Mouse (Mus musculus) MEL (cell line): ENCODE data around the gene Ranbp1. TPM values are rescaled to one million over a fixed set of nuclear protein-coding genes. Genes with fewer than 3 reads are reported as not detected.

ENCODE experiments used
- DNase-seq: peaks from one replicate; pipeline ENCODE4 v3.0.0; 2011; ENCODE audit warnings: low read depth, low spot score
- H3K27ac ChIP-seq: 2 replicates; pipeline ENCODE4 v1.5.1; 2012; ENCODE audit warnings: low read depth, mild to moderate bottlenecking, control low read depth, low read length, moderate library complexity; ENCODE audit not compliant: control insufficient read depth
- H3K27me3 ChIP-seq, 2 experiments: fragments of 150-350 bp in 1 of 2; sonication (generic) in 1 of 2; 2 replicates each; pipeline ENCODE4 v1.6.1; 2012; ENCODE audit warnings: low read length in 2 of 2, mild to moderate bottlenecking in 2 of 2, improper control_type of control experiment in 1 of 2, moderate library complexity in 1 of 2; ENCODE audit not compliant: insufficient read depth in 2 of 2, control insufficient read depth in 1 of 2
- H3K36me3 ChIP-seq, 2 experiments: 2 replicates each; pipeline ENCODE4 v1.6.1; 2012 to 2014; ENCODE audit warnings: low read length in 2 of 2, improper control_type of control experiment in 1 of 2, inconsistent platforms in 1 of 2, mild to moderate bottlenecking in 1 of 2; ENCODE audit not compliant: insufficient read depth in 2 of 2, control insufficient read depth in 1 of 2
- H3K4me1 ChIP-seq, 2 experiments: fragments of 150-350 bp in 1 of 2; sonication (generic) in 1 of 2; 2 replicates each; pipeline ENCODE4 v1.6.1; 2012; ENCODE audit warnings: low read length in 2 of 2, improper control_type of control experiment in 1 of 2, mild to moderate bottlenecking in 1 of 2; ENCODE audit not compliant: insufficient read depth in 2 of 2, control insufficient read depth in 1 of 2
- H3K4me3 ChIP-seq, 2 experiments: fragments of 150-350 bp in 1 of 2; sonication (generic) in 1 of 2; 2 replicates each; pipeline ENCODE4 v1.5.1; 2012; ENCODE audit warnings: low read depth in 2 of 2, low read length in 2 of 2, mild to moderate bottlenecking in 2 of 2, moderate library complexity in 2 of 2, control low read depth in 1 of 2, improper control_type of control experiment in 1 of 2; ENCODE audit not compliant: control insufficient read depth in 1 of 2, insufficient read depth in 1 of 2
- H3K79me2 ChIP-seq: 2 replicates; pipeline ENCODE4 v1.6.1; 2012; ENCODE audit warnings: mild to moderate bottlenecking, low read length, moderate library complexity; ENCODE audit not compliant: control insufficient read depth, poor library complexity, insufficient read depth
- H3K9ac ChIP-seq: 2 replicates; pipeline ENCODE4 v1.6.1; 2012; ENCODE audit warnings: low read depth, mild to moderate bottlenecking, control low read depth, low read length, moderate library complexity; ENCODE audit not compliant: control insufficient read depth, poor library complexity, severe bottlenecking
- H3K9me3 ChIP-seq: fragments of 150-350 bp; sonication (generic); replicated peaks from 2 replicates; pipeline ENCODE4 v1.6.1; 2012; ENCODE audit warnings: mild to moderate bottlenecking, low read length, improper control_type of control experiment, moderate library complexity; ENCODE audit not compliant: insufficient read depth
- BHLHE40 ChIP-seq: IDR thresholded peaks from 2 replicates; pipeline ENCODE4 v1.6.1; 2012; ENCODE audit warnings: low read depth, mild to moderate bottlenecking, inconsistent platforms, low read length, improper control_type of control experiment, borderline replicate concordance
- CHD1 ChIP-seq: IDR thresholded peaks from 2 replicates; pipeline ENCODE4 v1.6.1; 2012; ENCODE audit warnings: low read depth, mild to moderate bottlenecking, inconsistent platforms, low read length, improper control_type of control experiment
- CHD2 ChIP-seq: IDR thresholded peaks from 2 replicates; pipeline ENCODE4 v1.6.1; 2011; ENCODE audit warnings: low read length, improper control_type of control experiment
- CTCF ChIP-seq, 3 experiments: IDR thresholded peaks in 2 of 3; conservative IDR thresholded peaks in 1 of 3; 2 replicates each; pipeline ENCODE4 v1.5.1; 2011 to 2012; ENCODE audit warnings: low read length in 3 of 3, low read depth in 2 of 3, mild to moderate bottlenecking in 2 of 3, improper control_type of control experiment in 1 of 3, inconsistent platforms in 1 of 3, mixed read lengths in 1 of 3, moderate library complexity in 1 of 3; ENCODE audit not compliant: control insufficient read depth in 1 of 3, insufficient read depth in 1 of 3, poor library complexity in 1 of 3, severe bottlenecking in 1 of 3
- E2F4 ChIP-seq: IDR thresholded peaks from 2 replicates; pipeline ENCODE4 v1.6.1; 2011; ENCODE audit warnings: low read depth, low read length, improper control_type of control experiment, borderline replicate concordance
- ELF1 ChIP-seq: IDR thresholded peaks from 2 replicates; pipeline ENCODE4 v1.6.1; 2014; ENCODE audit warnings: low read depth, mild to moderate bottlenecking, inconsistent platforms, low read length, improper control_type of control experiment, moderate library complexity
- ETS1 ChIP-seq: IDR thresholded peaks from 2 replicates; pipeline ENCODE4 v1.6.1; 2012; ENCODE audit warnings: low read depth, mild to moderate bottlenecking, inconsistent platforms, low read length, improper control_type of control experiment, moderate library complexity
- GABPA ChIP-seq: IDR thresholded peaks from 2 replicates; pipeline ENCODE4 v1.6.1; 2012; ENCODE audit warnings: low read depth, mild to moderate bottlenecking, inconsistent platforms, low read length, improper control_type of control experiment, moderate library complexity
- GATA1 ChIP-seq: IDR thresholded peaks from 2 replicates; pipeline ENCODE4 v1.6.1; 2011; ENCODE audit warnings: low read depth, low read length, improper control_type of control experiment
- HCFC1 ChIP-seq: IDR thresholded peaks from 2 replicates; pipeline ENCODE4 v1.6.1; 2012; ENCODE audit warnings: low read depth, mild to moderate bottlenecking, inconsistent platforms, low read length, improper control_type of control experiment, moderate library complexity
- JUND ChIP-seq: IDR thresholded peaks from 2 replicates; pipeline ENCODE4 v1.6.1; 2011; ENCODE audit warnings: low read depth, mild to moderate bottlenecking, improper control_type of control experiment, low read length
- KAT2A ChIP-seq: conservative IDR thresholded peaks from 2 replicates; pipeline ENCODE4 v1.6.1; 2012; ENCODE audit warnings: low read depth, low read length, improper control_type of control experiment, inconsistent platforms
- MAX ChIP-seq: IDR thresholded peaks from 2 replicates; pipeline ENCODE4 v1.6.1; 2011; ENCODE audit warnings: low read length, improper control_type of control experiment
- MAZ ChIP-seq: IDR thresholded peaks from 2 replicates; pipeline ENCODE4 v1.6.1; 2012; ENCODE audit warnings: low read depth, mild to moderate bottlenecking, inconsistent platforms, low read length, improper control_type of control experiment
- MEF2A ChIP-seq: IDR thresholded peaks from 2 replicates; pipeline ENCODE4 v1.6.1; 2014; ENCODE audit warnings: low read depth, mild to moderate bottlenecking, inconsistent platforms, low read length, improper control_type of control experiment; ENCODE audit not compliant: poor library complexity, insufficient replicate concordance, severe bottlenecking; ENCODE audit errors: extremely low read depth
- MXI1 ChIP-seq: IDR thresholded peaks from 2 replicates; pipeline ENCODE4 v1.6.1; 2011; ENCODE audit warnings: mild to moderate bottlenecking, low read depth, low read length, improper control_type of control experiment
- MYB ChIP-seq: IDR thresholded peaks from 2 replicates; pipeline ENCODE4 v1.6.1; 2011; ENCODE audit warnings: mild to moderate bottlenecking, low read depth, low read length, improper control_type of control experiment
- MYC ChIP-seq: IDR thresholded peaks from 2 replicates; pipeline ENCODE4 v1.6.1; 2011; ENCODE audit warnings: low read depth, mild to moderate bottlenecking, low read length, improper control_type of control experiment, moderate library complexity
- NELFE ChIP-seq: IDR thresholded peaks from 2 replicates; pipeline ENCODE4 v1.6.1; 2011; ENCODE audit warnings: low read depth, low read length, improper control_type of control experiment
- NRF1 ChIP-seq: IDR thresholded peaks from 2 replicates; pipeline ENCODE4 v1.6.1; 2014; ENCODE audit warnings: low read depth, mild to moderate bottlenecking, inconsistent platforms, low read length, improper control_type of control experiment, moderate library complexity; ENCODE audit not compliant: poor library complexity, insufficient read depth, severe bottlenecking
- POLR2A ChIP-seq, 2 experiments: IDR thresholded peaks; 2 replicates each; pipeline ENCODE4 v1.6.1; 2011 to 2012; ENCODE audit warnings: low read length in 2 of 2, mild to moderate bottlenecking in 2 of 2, control low read depth in 1 of 2, improper control_type of control experiment in 1 of 2, low read depth in 1 of 2, moderate library complexity in 1 of 2; ENCODE audit not compliant: control insufficient read depth in 1 of 2, insufficient read depth in 1 of 2, poor library complexity in 1 of 2
- POLR2AphosphoS2 ChIP-seq: IDR thresholded peaks from 2 replicates; pipeline ENCODE4 v1.6.1; 2011; ENCODE audit warnings: low read length, improper control_type of control experiment
- POLR2AphosphoS5 ChIP-seq: IDR thresholded peaks from 2 replicates; pipeline ENCODE4 v1.6.1; 2012; ENCODE audit warnings: low read depth, borderline replicate concordance, mild to moderate bottlenecking, inconsistent platforms, low read length, moderate library complexity, mixed read lengths
- RAD21 ChIP-seq: IDR thresholded peaks from 2 replicates; pipeline ENCODE4 v1.6.1; 2011; ENCODE audit warnings: mild to moderate bottlenecking, low read depth, low read length, improper control_type of control experiment
- RCOR1 ChIP-seq: IDR thresholded peaks from 2 replicates; pipeline ENCODE4 v1.6.1; 2012; ENCODE audit warnings: low read depth, mild to moderate bottlenecking, inconsistent platforms, low read length, improper control_type of control experiment
- SIN3A ChIP-seq: IDR thresholded peaks from 2 replicates; pipeline ENCODE4 v1.6.1; 2012; ENCODE audit warnings: low read length, improper control_type of control experiment, inconsistent platforms
- SMC3 ChIP-seq: IDR thresholded peaks from 2 replicates; pipeline ENCODE4 v1.6.1; 2011; ENCODE audit warnings: low read depth, low read length, improper control_type of control experiment
- TAL1 ChIP-seq: IDR thresholded peaks from 2 replicates; pipeline ENCODE4 v1.6.1; 2012; ENCODE audit warnings: mild to moderate bottlenecking, inconsistent platforms, low read length, moderate library complexity, mixed read lengths
- TCF12 ChIP-seq: IDR thresholded peaks from 2 replicates; pipeline ENCODE4 v1.6.1; 2014; ENCODE audit warnings: low read depth, mild to moderate bottlenecking, inconsistent platforms, low read length, improper control_type of control experiment, moderate library complexity
- UBTF ChIP-seq: IDR thresholded peaks from 2 replicates; pipeline ENCODE4 v1.6.1; 2012; ENCODE audit warnings: low read depth, mild to moderate bottlenecking, inconsistent platforms, low read length, improper control_type of control experiment, moderate library complexity, borderline replicate concordance; ENCODE audit not compliant: insufficient read depth
- USF1 ChIP-seq: IDR thresholded peaks from 2 replicates; pipeline ENCODE4 v1.6.1; 2014; ENCODE audit warnings: low read depth, mild to moderate bottlenecking, inconsistent platforms, low read length, improper control_type of control experiment, moderate library complexity
- USF2 ChIP-seq, 2 experiments: IDR thresholded peaks; 2 replicates each; pipeline ENCODE4 v1.6.1; 2011 to 2012; ENCODE audit warnings: improper control_type of control experiment in 2 of 2, low read length in 2 of 2, borderline replicate concordance in 1 of 2, inconsistent platforms in 1 of 2, low read depth in 1 of 2, mild to moderate bottlenecking in 1 of 2; ENCODE audit not compliant: insufficient read depth in 1 of 2
- ZC3H11A ChIP-seq: IDR thresholded peaks from 2 replicates; pipeline ENCODE4 v1.6.1; 2012; ENCODE audit warnings: low read depth, mild to moderate bottlenecking, inconsistent platforms, low read length, improper control_type of control experiment
- ZKSCAN1 ChIP-seq: IDR thresholded peaks from 2 replicates; pipeline ENCODE4 v1.6.1; 2012; ENCODE audit warnings: low read depth, mild to moderate bottlenecking, inconsistent platforms, low read length, improper control_type of control experiment, moderate library complexity
- ZMIZ1 ChIP-seq: IDR thresholded peaks from 2 replicates; pipeline ENCODE4 v1.6.1; 2012; ENCODE audit warnings: low read depth, mild to moderate bottlenecking, inconsistent platforms, low read length, improper control_type of control experiment, moderate library complexity
- ZNF384 ChIP-seq: IDR thresholded peaks from 2 replicates; pipeline ENCODE4 v1.6.1; 2012; ENCODE audit warnings: low read depth, mild to moderate bottlenecking, inconsistent platforms, low read length, improper control_type of control experiment
- polyA plus RNA-seq, 2 experiments: library from polyadenylated mRNA; stranded (reverse) in 1 of 2; unstranded in 1 of 2; fragments of >175 nt in 1 of 2; fragments of >200 nt in 1 of 2; gene quantifications; 2 replicates each; pipeline versions ENCODE4 v1.2.1 to v1.2.4; 2012; ENCODE audit warnings: low replicate concordance in 2 of 2, low read depth in 1 of 2; ENCODE audit not compliant: insufficient read length in 2 of 2, insufficient read depth in 1 of 2, missing spikeins in 1 of 2
- total RNA-seq: library from RNA; depleted of rRNA; stranded (reverse); fragments of 300-350 nt; gene quantifications from 2 replicates; pipeline ENCODE4 v1.2.3, GENCODE M21; 2012

Gene Ranbp1
- total and polyA plus RNA-seq, 3 experiments, result 162 to 681 (median 440) TPM

GRCm38 (mm10) chr16:18234671-18235388, 13.7 kb downstream of the Ranbp1 start, which contains the start of gene Zdhhc8:
TSS of gene Zdhhc8 (minus strand) at chr16:18235136.
- H3K36me3 ChIP-seq, result peaks cover 4 to 8% of the 10 kb centered on the region in 2 experiments; a peak in 3 of 4 replicates
- H3K79me2 ChIP-seq, result peaks cover 24% of the 10 kb centered on the region
- H3K4me1 ChIP-seq, result peaks cover 0 to 21% of the 10 kb centered on the region in 2 experiments; a peak in 3 of 4 replicates
- H3K27ac ChIP-seq, result no peak within 1 kb of the TSS
- no peaks in the 10 kb centered on the region for H3K9me3 ChIP-seq
- peak within 1 kb of the TSS; percentile 74 for H3K9ac ChIP-seq
- peak within 1 kb of the TSS; percentile 82 to 96 for H3K4me3 ChIP-seq
- no peaks in the 10 kb centered on the region for H3K27me3 ChIP-seq
- peak; percentile 73 for DNase-seq
- TF ChIP-seq MYB, result no peak
- TF ChIP-seq ZNF384, result 0 out of 2 replicates have a peak, but pooled peaks have one; percentile 14
- TF ChIP-seq RCOR1, result no peak
- TF ChIP-seq MAX, result 0 out of 2 replicates have a peak, but pooled peaks have one; percentile 20
- TF ChIP-seq MEF2A, result no peak
- no peak for TF ChIP-seq ZKSCAN1
- TF ChIP-seq MXI1, result peak; percentile 80
- TF ChIP-seq GABPA, result no peak
- no peak for TF ChIP-seq POLR2AphosphoS5
- no peak for TF ChIP-seq RAD21
- TF ChIP-seq MAZ, result peak; percentile 80; the same call in 1 of the 2 replicates
- TF ChIP-seq USF1, result no peak
- no peak for TF ChIP-seq USF2 (IDR thresholded peaks at IDR 0.05; ENCODE audit: borderline replicate concordance in 1 of 2, insufficient read depth in 1 of 2, low read depth in 1 of 2, low read length in 2 of 2)
- TF ChIP-seq CHD1, result no peak
- no peak for TF ChIP-seq CTCF (IDR thresholded peaks at IDR 0.05 in 2 of 3, conservative IDR thresholded peaks at IDR 0.05 in 1 of 3; ENCODE audit: control insufficient read depth in 1 of 3, insufficient read depth in 1 of 3, low read depth in 2 of 3, low read length in 3 of 3, poor library complexity in 1 of 3, severe bottlenecking in 1 of 3)
- peak; percentile 57; the same call in 1 of the 2 replicates for TF ChIP-seq BHLHE40
- TF ChIP-seq SMC3, result no peak
- TF ChIP-seq UBTF, result no peak
- no peak for TF ChIP-seq TAL1
- no peak for TF ChIP-seq ELF1
- peak; percentile 29; the same call in 1 of the 2 replicates for TF ChIP-seq SIN3A
- TF ChIP-seq POLR2AphosphoS2, result no peak
- no peak for TF ChIP-seq ZC3H11A
- TF ChIP-seq NRF1, result peak; percentile 73
- no peak for TF ChIP-seq KAT2A
- TF ChIP-seq ZMIZ1, result no peak
- TF ChIP-seq NELFE, result peak; percentile 34; the same call in 1 of the 2 replicates
- TF ChIP-seq MYC, result no peak
- no peak for TF ChIP-seq ETS1
- TF ChIP-seq GATA1, result no peak
- no peak for TF ChIP-seq JUND
- TF ChIP-seq TCF12, result no peak
- TF ChIP-seq E2F4, result no peak
- no peak for TF ChIP-seq CHD2
- TF ChIP-seq HCFC1, result peak; percentile 46; the same call in 1 of the 2 replicates
- peak in 1 of 2 experiments; percentile 40; a peak in 1 of 4 replicates for TF ChIP-seq POLR2A (IDR thresholded peaks at IDR 0.05; ENCODE audit: control insufficient read depth in 1 of 2, insufficient read depth in 1 of 2, low read depth in 1 of 2, low read length in 2 of 2, poor library complexity in 1 of 2)
